Mouse (Mus musculus): ENCODE data around the gene Cyp2ab1.

The Cyp2ab1 gene

DNA sequence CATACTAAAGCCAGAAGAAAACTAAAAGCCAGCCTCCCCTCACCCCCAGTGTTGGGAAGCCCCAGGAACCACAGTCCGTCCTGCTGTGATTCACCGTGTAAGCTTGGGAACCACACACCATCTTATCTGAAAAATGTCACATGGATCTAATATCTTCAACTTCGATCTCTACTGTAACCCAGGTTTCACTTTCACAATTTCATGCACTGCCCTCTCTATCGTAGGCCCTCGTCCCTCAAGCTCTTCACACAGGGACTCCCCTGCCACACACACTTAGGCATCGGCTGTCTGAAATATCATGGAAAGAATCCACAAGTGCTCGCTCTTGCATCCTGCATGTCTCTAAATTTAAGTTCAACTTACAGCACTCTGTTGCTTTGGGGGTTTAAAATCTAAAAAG is 60.1 kb downstream of the Cyp2ab1 start:
- no peak for DNase-seq
